In the genomic region with DNA sequence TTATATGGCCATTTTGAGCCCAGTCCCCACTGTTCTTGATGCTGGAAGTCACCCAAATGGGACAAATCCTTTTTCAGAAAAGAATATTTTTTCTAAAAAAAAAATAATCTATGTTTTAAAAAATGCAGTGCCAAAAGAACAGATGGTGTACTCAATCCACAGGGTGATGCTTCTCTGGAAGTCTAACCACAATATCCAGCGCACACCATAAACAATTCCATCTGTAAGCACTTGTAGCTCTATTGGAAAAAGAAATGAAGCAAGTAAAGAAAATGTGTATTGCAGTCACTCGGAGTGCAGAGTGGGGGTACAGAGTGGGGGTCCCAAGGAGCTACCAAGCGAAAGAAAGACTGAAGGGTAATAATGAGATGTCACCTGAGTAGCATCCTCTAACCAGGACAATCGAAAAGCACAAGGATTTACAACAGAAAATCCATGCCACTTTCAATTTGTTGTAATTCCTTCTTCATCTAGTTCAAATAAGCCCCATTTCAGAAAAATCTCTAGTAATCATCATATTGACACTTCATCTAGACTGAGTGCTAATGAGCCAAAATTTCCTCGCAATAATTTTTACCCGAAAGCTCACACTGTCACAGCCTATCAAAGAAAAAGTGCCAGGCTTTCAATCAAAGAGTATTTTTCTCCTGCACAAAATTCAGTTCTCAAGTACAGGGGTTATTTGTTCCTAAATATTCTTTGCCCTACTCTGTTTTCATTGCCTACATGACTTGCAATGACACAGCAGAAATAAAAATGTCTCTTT, we compare ENCODE assay signal across 13 mouse cellular contexts.
DNase-seq lines count a peak whose midpoint lies in the region.
"Had no signal": no experiment of that assay in that cellular context is flagged by ENCODE, and none has a peak within 500 bp of the region (broad histone marks: within the 10 kb centered on the region; RNA-seq: fewer than 3 reads in every experiment).

No protein-coding gene starts in this region.

- peak; percentile 10 to 41 for DNase-seq in frontal cortex, adult 2 months (ENCODE audit: extremely low spot score in 1 of 2, low spot score in 1 of 2)
- DNase-seq in frontal cortex, postnatal 14 days (ENCODE audit: low spot score in 2 of 2): no peak
- DNase-seq in right cerebral cortex, adult 18-20 months: peak; percentile 11
- DNase-seq in right cerebral cortex, postnatal 4 days: no peak
- DNase-seq in cerebellum, adult 9-11 months: peak; percentile 43
- DNase-seq in telencephalon, adult 2 months (ENCODE audit: low read depth, low spot score): peak; percentile 38
- no peak for DNase-seq in urinary bladder, adult 18-20 months (ENCODE audit: low spot score in 2 of 2)
- no peak for DNase-seq in heart, postnatal 36 days
- DNase-seq: adrenal gland, adult 2 months; gastrocnemius, postnatal 14 days; heart, postnatal 10 days; kidney, adult 2 months; lung, postnatal 10 days had no signal

- intact Hi-C loops in heart, postnatal 36 days (cut with DNase I): no loop called here

Comparison
In these comparisons a context has a peak if more than half of its experiments do, and no peak if none do; other contexts are left out.
1. DNase-seq: peak in frontal cortex, adult 2 months (2 of 2), right cerebral cortex, adult 18-20 months (single experiment), cerebellum, adult 9-11 months (single experiment) and telencephalon, adult 2 months (single experiment); none in frontal cortex, postnatal 14 days (0 of 2), right cerebral cortex, postnatal 4 days (single experiment), urinary bladder, adult 18-20 months (0 of 2) and heart, postnatal 36 days (0 of 2).